In genomic region chr11:105135692-105136091, GRCm38 (mm10) we compare ENCODE assay signal across 34 mouse cellular contexts. TPM values are rescaled to one million over a fixed set of nuclear protein-coding genes. Genes with fewer than 3 reads are reported as not detected.
DNase-seq lines count a peak whose midpoint lies in the region; ATAC-seq and TF ChIP-seq lines count a peak whose summit lies in the region.
"Had no signal": no experiment of that assay in that cellular context is flagged by ENCODE, and none has a peak within 500 bp of the region (broad histone marks: within the 10 kb centered on the region; RNA-seq: fewer than 3 reads in every experiment).

No protein-coding gene starts in this region.

- 87% methylated on average over 7 of the region's 7 CpGs for WGBS in intestine, postnatal 0 days
- 83% methylated on average over 7 of the region's 7 CpGs for WGBS in intestine, embryonic 15.5 days
- 37% methylated on average over 7 of the region's 7 CpGs for WGBS in liver, embryonic 12.5 days (ENCODE audit: insufficient replicate concordance)
- 40% methylated on average over 7 of the region's 7 CpGs for WGBS in liver, embryonic 15.5 days (ENCODE audit: insufficient replicate concordance)

- no peaks in the 10 kb centered on the region for H3K4me1 ChIP-seq in intestine, postnatal 0 days (replicated peaks; ENCODE audit: control insufficient read depth, insufficient read depth, low read length)
- no peaks in the 10 kb centered on the region for H3K4me1 ChIP-seq in intestine, embryonic 15.5 days (replicated peaks)
- H3K4me1 ChIP-seq in liver, embryonic 12.5 days: peaks cover 30% of the 10 kb centered on the region
- H3K4me1 ChIP-seq in liver, embryonic 15.5 days (replicated peaks): peaks cover 35% of the 10 kb centered on the region
- H3K4me1 ChIP-seq: embryonic facial prominence, embryonic 10.5 days; embryonic facial prominence, embryonic 13.5 days; forebrain, embryonic 12.5 days; forebrain, embryonic 15.5 days; heart, embryonic 10.5 days; heart, embryonic 13.5 days had no signal

- peak overlapping the region; percentile 0; the same call in 1 of the 2 replicates for H3K9ac ChIP-seq in intestine, postnatal 0 days (ENCODE audit: low read depth, low read length)
- no peak overlapping the region for H3K9ac ChIP-seq in intestine, embryonic 15.5 days
- H3K9ac ChIP-seq in liver, embryonic 12.5 days: no peak overlapping the region; the same call in 1 of the 2 replicates
- H3K9ac ChIP-seq in liver, embryonic 15.5 days: no peak overlapping the region
- H3K9ac ChIP-seq: embryonic facial prominence, embryonic 13.5 days; forebrain, embryonic 12.5 days; forebrain, embryonic 15.5 days; heart, embryonic 13.5 days; hindbrain, embryonic 14.5 days had no signal

- DNase-seq in cerebellum, postnatal 14 days: no peak
- DNase-seq in urinary bladder, postnatal 36 days (ENCODE audit: low spot score in 2 of 2): no peak
- DNase-seq in retina, postnatal 1 day: no peak
- DNase-seq: adrenal gland, adult 8-10 months; adrenal gland, postnatal 25 days; cerebellum, adult 18-20 months; cerebellum, adult 9-10 months; cerebellum, postnatal 25 days; embryo, embryonic 11 days; gastrocnemius, postnatal 25 days; heart, adult 2 months; heart, postnatal 14 days; heart, postnatal 4 days had no signal

- no peaks in the 10 kb centered on the region for H3K9me3 ChIP-seq in intestine, postnatal 0 days (ENCODE audit: control insufficient read depth)
- H3K9me3 ChIP-seq in intestine, embryonic 15.5 days: no peaks in the 10 kb centered on the region
- H3K9me3 ChIP-seq in liver, embryonic 12.5 days (replicated peaks): no peaks in the 10 kb centered on the region
- H3K9me3 ChIP-seq in liver, embryonic 15.5 days (replicated peaks): no peaks in the 10 kb centered on the region
- H3K9me3 ChIP-seq: embryonic facial prominence, embryonic 10.5 days; embryonic facial prominence, embryonic 13.5 days; forebrain, embryonic 12.5 days; forebrain, embryonic 15.5 days; heart, embryonic 10.5 days; heart, embryonic 13.5 days had no signal

- no peak overlapping the region for H3K4me2 ChIP-seq in intestine, postnatal 0 days (replicated peaks; ENCODE audit: low read depth)
- no peak overlapping the region for H3K4me2 ChIP-seq in intestine, embryonic 15.5 days (replicated peaks)
- H3K4me2 ChIP-seq in liver, embryonic 12.5 days: no peak overlapping the region
- no peak overlapping the region for H3K4me2 ChIP-seq in liver, embryonic 15.5 days
- H3K4me2 ChIP-seq: embryonic facial prominence, embryonic 13.5 days; forebrain, embryonic 12.5 days; forebrain, embryonic 15.5 days; heart, embryonic 13.5 days; hindbrain, embryonic 14.5 days had no signal

- no peak for TF ChIP-seq CTCF in intestine, postnatal 0 days (IDR thresholded peaks at IDR 0.05; ENCODE audit: low read depth)

- ATAC-seq in intestine, postnatal 0 days: no peak
- no peak for ATAC-seq in intestine, embryonic 15.5 days
- ATAC-seq in liver, embryonic 12.5 days: peak; percentile 69
- ATAC-seq in liver, embryonic 15.5 days (ENCODE audit: insufficient read depth): peak; percentile 41
- peak; percentile 61 for ATAC-seq in megakaryocyte-erythroid progenitor cell, adult 5-6 weeks (replicated peaks; ENCODE audit: low FRiP score, low TSS enrichment, poor library complexity, severe bottlenecking)
- ATAC-seq: activated CD4-positive, CD25-positive, alpha-beta regulatory T cell, adult 4 months; forebrain, embryonic 15.5 days had no signal

- H3K27ac ChIP-seq in intestine, postnatal 0 days (ENCODE audit: low read depth, low read length): no peak overlapping the region
- no peak overlapping the region for H3K27ac ChIP-seq in intestine, embryonic 15.5 days
- H3K27ac ChIP-seq in liver, embryonic 12.5 days: peak overlapping the region; percentile 74
- peak overlapping the region; percentile 45 for H3K27ac ChIP-seq in liver, embryonic 15.5 days (replicated peaks)
- H3K27ac ChIP-seq: embryonic facial prominence, embryonic 10.5 days; embryonic facial prominence, embryonic 13.5 days; forebrain, embryonic 12.5 days; forebrain, embryonic 15.5 days; heart, adult 2 months; heart, embryonic 10.5 days; heart, embryonic 13.5 days; hindbrain, embryonic 14.5 days had no signal

- no peak overlapping the region for H3K4me3 ChIP-seq in intestine, postnatal 0 days (ENCODE audit: low read depth, low read length)
- no peak overlapping the region for H3K4me3 ChIP-seq in intestine, embryonic 15.5 days (replicated peaks)
- no peak overlapping the region for H3K4me3 ChIP-seq in liver, embryonic 12.5 days
- H3K4me3 ChIP-seq in liver, embryonic 15.5 days (replicated peaks): no peak overlapping the region
- H3K4me3 ChIP-seq: embryonic facial prominence, embryonic 10.5 days; embryonic facial prominence, embryonic 13.5 days; erythroblast, embryonic 14.5 days; forebrain, embryonic 12.5 days; forebrain, embryonic 15.5 days; heart, adult 2 months; heart, embryonic 10.5 days; heart, embryonic 13.5 days had no signal

- peaks cover 78% of the 10 kb centered on the region for H3K36me3 ChIP-seq in intestine, postnatal 0 days (ENCODE audit: control insufficient read depth, insufficient read depth)
- H3K36me3 ChIP-seq in intestine, embryonic 15.5 days: peaks cover 44% of the 10 kb centered on the region
- peaks cover 100% of the 10 kb centered on the region for H3K36me3 ChIP-seq in liver, embryonic 12.5 days
- H3K36me3 ChIP-seq in liver, embryonic 15.5 days (replicated peaks): peaks cover 98% of the 10 kb centered on the region

- H3K27me3 ChIP-seq in intestine, postnatal 0 days (replicated peaks; ENCODE audit: control insufficient read depth, insufficient read depth, low read length): no peaks in the 10 kb centered on the region
- H3K27me3 ChIP-seq in intestine, embryonic 15.5 days (replicated peaks): no peaks in the 10 kb centered on the region
- H3K27me3 ChIP-seq in liver, embryonic 12.5 days (replicated peaks): no peaks in the 10 kb centered on the region
- no peaks in the 10 kb centered on the region for H3K27me3 ChIP-seq in liver, embryonic 15.5 days
- H3K27me3 ChIP-seq: embryonic facial prominence, embryonic 13.5 days; forebrain, embryonic 12.5 days; forebrain, embryonic 15.5 days; heart, embryonic 13.5 days had no signal

RNA-seq across cellular contexts. Expression of gene Mettl2, which starts 9.5 kb away (rescaled TPM):
- 9.3 and 11.0 TPM in 2 replicates for polyA plus RNA-seq in intestine, postnatal 0 days (2015; fragmentation: Nextera tagmentation; extraction: Ambion mirVana)
- polyA plus RNA-seq in intestine, embryonic 15.5 days (2015; fragmentation: Nextera tagmentation; extraction: Ambion mirVana): 36.2 and 38.0 TPM in 2 replicates
- 34.3 and 35.1 TPM in 2 replicates for polyA plus RNA-seq in liver, embryonic 12.5 days (2016; fragmentation: Nextera tagmentation; extraction: Ambion mirVana)
- 15.1 and 15.6 TPM in 2 replicates for polyA plus RNA-seq in liver, embryonic 15.5 days (2015; fragmentation: Nextera tagmentation; extraction: Ambion mirVana)
- total RNA-seq in megakaryocyte-erythroid progenitor cell, adult 5-6 weeks (2014; fragmentation: Nextera tagmentation): 44.5 and 60.0 TPM in 2 replicates
- total RNA-seq in megakaryocyte-erythroid progenitor cell, adult 5-6 weeks (2017): 28.5 and 30.1 TPM in 2 replicates

RNA-seq across cellular contexts. Expression of gene Gm10842, which starts 11.0 kb away (rescaled TPM):
- polyA plus RNA-seq in intestine, postnatal 0 days (2015; fragmentation: Nextera tagmentation; extraction: Ambion mirVana): not detected in 2 replicates
- not detected in 2 replicates for polyA plus RNA-seq in intestine, embryonic 15.5 days (2015; fragmentation: Nextera tagmentation; extraction: Ambion mirVana)
- polyA plus RNA-seq in liver, embryonic 12.5 days (2016; fragmentation: Nextera tagmentation; extraction: Ambion mirVana): not detected in 2 replicates
- not detected in 2 replicates for polyA plus RNA-seq in liver, embryonic 15.5 days (2015; fragmentation: Nextera tagmentation; extraction: Ambion mirVana)
- total RNA-seq in megakaryocyte-erythroid progenitor cell, adult 5-6 weeks (2014; fragmentation: Nextera tagmentation): not detected in 2 replicates
- not detected in 2 replicates for total RNA-seq in megakaryocyte-erythroid progenitor cell, adult 5-6 weeks (2017)
- total RNA-seq: adrenal gland, adult 8-10 months; adrenal gland, postnatal 25 days; ES-E14; gastrocnemius, adult 8-10 months; gastrocnemius, postnatal 25 days; heart, adult 2 months; heart, postnatal 14 days; heart, postnatal 4 days had no signal
- polyA plus RNA-seq: activated CD4-positive, CD25-positive, alpha-beta regulatory T cell, adult 4 months; brain, embryonic 14.5 days; cortical plate, adult 2 months; embryonic facial prominence, embryonic 10.5 days; embryonic facial prominence, embryonic 13.5 days; erythroblast, embryonic 14.5 days; forebrain, embryonic 12.5 days; forebrain, embryonic 15.5 days; gonadal fat pad, adult 2 months; heart, adult 2 months; heart, embryonic 10.5 days; heart, embryonic 13.5 days; heart, embryonic 16.5 days; hindbrain, embryonic 11.5 days; hindbrain, embryonic 14.5 days had no signal

RNA-seq across cellular contexts. Expression of gene Tlk2, which starts 42.9 kb away (rescaled TPM):
- polyA plus RNA-seq in intestine, postnatal 0 days (2015; fragmentation: Nextera tagmentation; extraction: Ambion mirVana): 8.8 and 8.9 TPM in 2 replicates
- polyA plus RNA-seq in intestine, embryonic 15.5 days (2015; fragmentation: Nextera tagmentation; extraction: Ambion mirVana): 12.7 and 16.0 TPM in 2 replicates
- polyA plus RNA-seq in liver, embryonic 12.5 days (2016; fragmentation: Nextera tagmentation; extraction: Ambion mirVana): 15.9 and 16.0 TPM in 2 replicates
- 7.0 and 7.3 TPM in 2 replicates for polyA plus RNA-seq in liver, embryonic 15.5 days (2015; fragmentation: Nextera tagmentation; extraction: Ambion mirVana)
- total RNA-seq in megakaryocyte-erythroid progenitor cell, adult 5-6 weeks (2014; fragmentation: Nextera tagmentation): 42.9 and 52.9 TPM in 2 replicates
- 87.4 and 94.0 TPM in 2 replicates for total RNA-seq in megakaryocyte-erythroid progenitor cell, adult 5-6 weeks (2017)

Comparison
In these comparisons a context has a peak if more than half of its experiments do, and no peak if none do; other contexts are left out.
1. ATAC-seq: peak in liver, embryonic 12.5 days (single experiment), liver, embryonic 15.5 days (single experiment) and megakaryocyte-erythroid progenitor cell, adult 5-6 weeks (single experiment); none in intestine, postnatal 0 days (single experiment) and intestine, embryonic 15.5 days (single experiment).
2. H3K27ac ChIP-seq: peak in liver, embryonic 12.5 days (single experiment) and liver, embryonic 15.5 days (single experiment); none in intestine, postnatal 0 days (single experiment) and intestine, embryonic 15.5 days (single experiment).